Mouse (Mus musculus): Measurements from ENCODE around the gene Fam13c. TPM values are rescaled to one million over a fixed set of nuclear protein-coding genes. Genes with fewer than 3 reads are reported as not detected.

The Fam13c gene
- polyA plus RNA-seq, 1 experiment from 2014 or later = 12.7 TPM

DNA sequence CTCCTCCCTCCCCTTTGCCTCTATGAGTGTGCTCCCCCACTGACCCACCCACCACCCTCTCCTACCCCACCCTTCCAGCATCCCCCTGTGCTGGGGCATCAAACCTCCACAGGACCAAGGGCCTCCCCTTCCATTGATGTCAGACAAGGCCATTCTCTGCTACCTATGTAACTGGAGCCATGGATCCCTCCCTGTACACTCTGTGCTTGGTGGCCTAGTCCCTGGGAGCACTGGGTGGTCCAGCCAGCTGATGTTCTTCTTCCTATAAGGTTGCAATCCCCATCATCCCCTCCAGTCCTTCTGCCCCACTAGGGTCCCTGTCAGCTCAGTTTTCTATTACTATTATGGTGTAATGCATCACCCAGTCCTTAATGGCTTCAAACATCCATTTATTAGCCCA is 65.1 kb downstream of the Fam13c start:
- Histone ChIP-seq H3K27me3 (ENCODE audit: control insufficient read depth, insufficient read depth, low read length) (no peaks in the 10 kb centered on the region), H3K4me2 (ENCODE audit: low read length) (no peak overlapping the region), H3K27ac (replicated peaks in 1 of 2; ENCODE audit: control insufficient read depth in 1 of 2, insufficient read depth in 1 of 2, low read depth in 2 of 2, low read length in 2 of 2) (no peak overlapping the region), H3K9me3 (ENCODE audit: control insufficient read depth, low read length) (peaks cover 12% of the 10 kb centered on the region; the same call in 1 of the 2 replicates), H3K36me3 (ENCODE audit: control insufficient read depth, insufficient read depth, low read length) (no peaks in the 10 kb centered on the region), H3K4me3 (ENCODE audit: control insufficient read depth in 1 of 2, insufficient read depth in 1 of 2, low read depth in 1 of 2, low read length in 2 of 2) (no peak overlapping the region), H3K4me1 (ENCODE audit: control insufficient read depth in 2 of 2, insufficient read depth in 2 of 2, low read length in 2 of 2) (peaks cover 4 to 6% of the 10 kb centered on the region in 2 experiments; a peak in 3 of 4 replicates), H3K9ac (ENCODE audit: low read length) (no peak overlapping the region)
- no peak for ATAC-seq (ENCODE audit: insufficient number of reproducible peaks, insufficient read depth, low FRiP score, low read depth)

GRCm38 (mm10) chr10:70505842-70506241 is 65.6 kb downstream of the Fam13c start:
- Histone ChIP-seq H3K27me3 (ENCODE audit: control insufficient read depth, insufficient read depth, low read length) (no peaks in the 10 kb centered on the region), H3K4me3 (ENCODE audit: control insufficient read depth in 1 of 2, insufficient read depth in 1 of 2, low read depth in 1 of 2, low read length in 2 of 2) (no peak overlapping the region), H3K9me3 (ENCODE audit: control insufficient read depth, low read length) (peaks cover 12% of the 10 kb centered on the region; the same call in 1 of the 2 replicates), H3K4me1 (ENCODE audit: control insufficient read depth in 2 of 2, insufficient read depth in 2 of 2, low read length in 2 of 2) (peaks cover 4 to 6% of the 10 kb centered on the region in 2 experiments; a peak in 3 of 4 replicates), H3K36me3 (ENCODE audit: control insufficient read depth, insufficient read depth, low read length) (no peaks in the 10 kb centered on the region), H3K27ac (replicated peaks in 1 of 2; ENCODE audit: control insufficient read depth in 1 of 2, insufficient read depth in 1 of 2, low read depth in 2 of 2, low read length in 2 of 2) (no peak overlapping the region), H3K4me2 (ENCODE audit: low read length) (no peak overlapping the region), H3K9ac (ENCODE audit: low read length) (no peak overlapping the region)
- ATAC-seq (ENCODE audit: insufficient number of reproducible peaks, insufficient read depth, low FRiP score, low read depth) = no peak
- 83% methylated on average over 5 of the region's 5 CpGs for WGBS

DNA sequence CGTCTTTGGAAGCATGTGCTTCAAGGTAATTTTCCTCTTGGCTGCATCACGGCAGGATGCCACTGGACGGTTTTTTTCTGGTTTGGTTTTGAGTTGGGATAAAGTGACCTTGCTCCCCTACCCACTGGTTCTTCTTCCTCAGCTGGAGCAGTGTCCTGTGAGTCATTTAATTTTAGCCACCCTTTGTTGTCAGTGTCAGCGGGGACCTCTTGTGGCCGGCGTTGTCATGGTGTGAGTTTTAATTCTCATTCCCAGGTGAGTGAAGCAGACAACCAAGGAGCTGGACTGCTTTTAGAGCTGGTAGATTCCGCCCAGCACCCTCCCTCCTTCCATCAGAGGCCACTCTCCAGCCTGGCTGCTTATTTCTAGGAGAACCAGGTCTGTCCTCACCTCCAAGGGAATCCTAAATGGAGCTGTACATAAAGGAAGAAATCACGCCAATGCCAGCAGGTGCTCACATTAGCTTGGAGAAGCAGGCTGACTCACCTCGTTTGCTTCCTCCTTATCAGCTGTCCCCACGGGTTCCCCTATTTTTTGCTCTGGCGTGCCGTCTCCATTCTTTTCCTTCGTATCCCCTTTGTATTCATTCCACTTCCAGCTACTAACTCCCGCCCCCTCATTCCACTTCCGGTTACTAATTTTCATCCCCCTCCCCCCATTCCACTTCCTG is 66.4 kb downstream of the Fam13c start:
- H3K27ac ChIP-seq (replicated peaks in 1 of 2; ENCODE audit: control insufficient read depth in 1 of 2, insufficient read depth in 1 of 2, low read depth in 2 of 2, low read length in 2 of 2) = no peak overlapping the region
- no peak overlapping the region for H3K9ac ChIP-seq (ENCODE audit: low read length)
- H3K36me3 ChIP-seq (ENCODE audit: control insufficient read depth, insufficient read depth, low read length) = no peaks in the 10 kb centered on the region
- H3K27me3 ChIP-seq (ENCODE audit: control insufficient read depth, insufficient read depth, low read length) = no peaks in the 10 kb centered on the region
- peaks cover 11% of the 10 kb centered on the region; the same call in 1 of the 2 replicates for H3K9me3 ChIP-seq (ENCODE audit: control insufficient read depth, low read length)
- 45% methylated on average over 15 of the region's 15 CpGs for WGBS
- no peak for ATAC-seq (ENCODE audit: insufficient number of reproducible peaks, insufficient read depth, low FRiP score, low read depth)
- no peak overlapping the region for H3K4me2 ChIP-seq (ENCODE audit: low read length)
- H3K4me1 ChIP-seq (ENCODE audit: control insufficient read depth in 2 of 2, insufficient read depth in 2 of 2, low read length in 2 of 2) = peaks cover 4 to 6% of the 10 kb centered on the region in 2 experiments; a peak in 3 of 4 replicates
- no peak overlapping the region for H3K4me3 ChIP-seq (ENCODE audit: control insufficient read depth in 1 of 2, insufficient read depth in 1 of 2, low read depth in 1 of 2, low read length in 2 of 2)

GRCm38 (mm10) chr10:70507880-70508279 is 67.6 kb downstream of the Fam13c start:
- Histone ChIP-seq H3K27ac (replicated peaks in 1 of 2; ENCODE audit: control insufficient read depth in 1 of 2, insufficient read depth in 1 of 2, low read depth in 2 of 2, low read length in 2 of 2) (no peak overlapping the region), H3K4me1 (ENCODE audit: control insufficient read depth in 2 of 2, insufficient read depth in 2 of 2, low read length in 2 of 2) (peaks cover 4 to 6% of the 10 kb centered on the region in 2 experiments; a peak in 3 of 4 replicates), H3K4me3 (ENCODE audit: control insufficient read depth in 1 of 2, insufficient read depth in 1 of 2, low read depth in 1 of 2, low read length in 2 of 2) (no peak overlapping the region), H3K9ac (ENCODE audit: low read length) (no peak overlapping the region), H3K36me3 (ENCODE audit: control insufficient read depth, insufficient read depth, low read length) (no peaks in the 10 kb centered on the region), H3K4me2 (ENCODE audit: low read length) (no peak overlapping the region), H3K27me3 (ENCODE audit: control insufficient read depth, insufficient read depth, low read length) (no peaks in the 10 kb centered on the region), H3K9me3 (ENCODE audit: control insufficient read depth, low read length) (peaks cover 8% of the 10 kb centered on the region; the same call in 1 of the 2 replicates)
- no peak for ATAC-seq (ENCODE audit: insufficient number of reproducible peaks, insufficient read depth, low FRiP score, low read depth)
- WGBS = 88% methylated on average over 3 of the region's 3 CpGs

- no peak overlapping the region for H3K27ac ChIP-seq (replicated peaks in 1 of 2; ENCODE audit: control insufficient read depth in 1 of 2, insufficient read depth in 1 of 2, low read depth in 2 of 2, low read length in 2 of 2)
- H3K9me3 ChIP-seq (ENCODE audit: control insufficient read depth, low read length) = no peaks in the 10 kb centered on the region
- H3K4me2 ChIP-seq (ENCODE audit: low read length) = no peak overlapping the region
- H3K4me1 ChIP-seq (ENCODE audit: control insufficient read depth in 2 of 2, insufficient read depth in 2 of 2, low read length in 2 of 2) = peaks cover 1 to 4% of the 10 kb centered on the region in 2 experiments; a peak in 2 of 4 replicates
- no peak overlapping the region for H3K9ac ChIP-seq (ENCODE audit: low read length)
- H3K4me3 ChIP-seq (ENCODE audit: control insufficient read depth in 1 of 2, insufficient read depth in 1 of 2, low read depth in 1 of 2, low read length in 2 of 2) = no peak overlapping the region
- 76% methylated on average over 9 of the region's 9 CpGs for WGBS
- H3K27me3 ChIP-seq (ENCODE audit: control insufficient read depth, insufficient read depth, low read length) = no peaks in the 10 kb centered on the region
- ATAC-seq (ENCODE audit: insufficient number of reproducible peaks, insufficient read depth, low FRiP score, low read depth) = no peak
- no peaks in the 10 kb centered on the region for H3K36me3 ChIP-seq (ENCODE audit: control insufficient read depth, insufficient read depth, low read length)
Observed at GRCm38 (mm10) chr10:70514848-70515247, 74.6 kb downstream of the Fam13c start.

GRCm38 (mm10) chr10:70516661-70517060 is 76.4 kb downstream of the Fam13c start:
- Histone ChIP-seq H3K4me2 (ENCODE audit: low read length) (no peak overlapping the region), H3K4me1 (ENCODE audit: control insufficient read depth in 2 of 2, insufficient read depth in 2 of 2, low read length in 2 of 2) (peaks cover 8 to 20% of the 10 kb centered on the region in 2 experiments; a peak in 2 of 4 replicates), H3K4me3 (ENCODE audit: control insufficient read depth in 1 of 2, insufficient read depth in 1 of 2, low read depth in 1 of 2, low read length in 2 of 2) (no peak overlapping the region), H3K36me3 (ENCODE audit: control insufficient read depth, insufficient read depth, low read length) (no peaks in the 10 kb centered on the region), H3K9ac (ENCODE audit: low read length) (no peak overlapping the region), H3K27me3 (ENCODE audit: control insufficient read depth, insufficient read depth, low read length) (no peaks in the 10 kb centered on the region), H3K9me3 (ENCODE audit: control insufficient read depth, low read length) (no peaks in the 10 kb centered on the region), H3K27ac (replicated peaks in 1 of 2; ENCODE audit: control insufficient read depth in 1 of 2, insufficient read depth in 1 of 2, low read depth in 2 of 2, low read length in 2 of 2) (no peak overlapping the region)
- ATAC-seq (ENCODE audit: insufficient number of reproducible peaks, insufficient read depth, low FRiP score, low read depth) = no peak
- 82% methylated on average over 8 of the region's 8 CpGs for WGBS

DNA sequence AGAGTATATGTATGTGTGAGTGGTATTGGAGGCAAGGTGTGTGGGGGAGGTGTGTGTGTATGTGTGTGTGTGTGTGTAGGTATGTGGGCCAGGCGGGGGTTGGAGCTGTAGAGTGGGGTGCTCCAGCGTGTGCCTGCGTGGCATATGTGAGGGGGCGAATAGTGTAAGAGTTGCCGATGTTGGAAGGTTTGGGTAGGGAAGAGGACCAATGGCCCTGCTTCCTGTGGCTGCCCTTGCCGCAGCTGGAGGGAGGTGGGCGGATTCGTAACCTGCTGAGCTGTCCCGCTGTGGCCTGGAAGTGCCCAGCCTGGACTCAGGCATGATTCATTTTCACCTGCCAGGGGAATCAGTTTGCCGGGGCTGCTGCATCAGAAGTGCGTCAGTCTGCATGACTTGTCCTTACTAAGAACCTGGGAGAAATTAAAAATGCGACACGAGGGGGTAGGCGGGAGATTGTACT is 79.4 kb downstream of the Fam13c start:
- Histone ChIP-seq H3K9me3 (ENCODE audit: control insufficient read depth, low read length) (no peaks in the 10 kb centered on the region), H3K36me3 (ENCODE audit: control insufficient read depth, insufficient read depth, low read length) (no peaks in the 10 kb centered on the region), H3K27me3 (ENCODE audit: control insufficient read depth, insufficient read depth, low read length) (no peaks in the 10 kb centered on the region), H3K4me3 (ENCODE audit: control insufficient read depth in 1 of 2, insufficient read depth in 1 of 2, low read depth in 1 of 2, low read length in 2 of 2) (peak overlapping the region in 1 of 2 experiments; percentile 45; a peak in 2 of 4 replicates), H3K9ac (ENCODE audit: low read length) (peak overlapping the region; percentile 49; the same call in 1 of the 2 replicates), H3K4me1 (ENCODE audit: control insufficient read depth in 2 of 2, insufficient read depth in 2 of 2, low read length in 2 of 2) (peaks cover 8 to 20% of the 10 kb centered on the region in 2 experiments; a peak in 2 of 4 replicates), H3K27ac (replicated peaks in 1 of 2; ENCODE audit: control insufficient read depth in 1 of 2, insufficient read depth in 1 of 2, low read depth in 2 of 2, low read length in 2 of 2) (no peak overlapping the region), H3K4me2 (ENCODE audit: low read length) (peak overlapping the region; percentile 95)
- WGBS = 12% methylated on average over 14 of the region's 14 CpGs
- no peak for ATAC-seq (ENCODE audit: insufficient number of reproducible peaks, insufficient read depth, low FRiP score, low read depth)
